Mouse (Mus musculus) thymus, adult 2 months (tissue): ENCODE data around the gene Chmp4b.

Source experiments
- CTCF ChIP-seq: fragments of 200-500 bp; IDR thresholded peaks from 2 replicates; pipeline ENCODE4 v1.5.1; 2012; ENCODE audit warnings: mild to moderate bottlenecking, control low read depth, low read length, moderate library complexity, borderline replicate concordance; ENCODE audit not compliant: control insufficient read depth, poor library complexity, insufficient read depth; ENCODE audit errors: extremely low read depth
- POLR2A ChIP-seq: fragments of 200-500 bp; IDR thresholded peaks from 2 replicates; pipeline ENCODE4 v1.6.1; 2012; ENCODE audit warnings: mild to moderate bottlenecking, low read length, control low read depth, moderate library complexity; ENCODE audit not compliant: control insufficient read depth, poor library complexity, insufficient read depth; ENCODE audit errors: extremely low read depth

- no peak for TF ChIP-seq CTCF
- no peak for TF ChIP-seq POLR2A
These were observed 65.6 kb downstream of the Chmp4b start for GRCm38 (mm10) chr2:154717081-154717480.
